Mouse (Mus musculus) c-Kit-positive CD71-positive TER-119-positive erythroid progenitor cells, embryonic 14.5 days (primary cell): Measurements from ENCODE around the gene Tecpr1.
A peak's percentile ranks its signal among the peaks of the same experiment; 100 is the strongest.

Experiments
- DNase-seq: peaks from one replicate; pipeline ENCODE4 v3.0.0-alpha.2; 2013; ENCODE audit warnings: low spot score

Gene Tecpr1

GRCm38 (mm10) chr5:144165756-144166155, 57.7 kb downstream of the Tecpr1 start:
- DNase-seq: no peak

GRCm38 (mm10) chr5:144162813-144163517, 60.5 kb downstream of the Tecpr1 start:
- no peak for DNase-seq

- no peak for DNase-seq
Measured at GRCm38 (mm10) chr5:144162080-144162812, 61.2 kb downstream of the Tecpr1 start.

- no peak for DNase-seq
Measured at GRCm38 (mm10) chr5:144159137-144159536, 64.3 kb downstream of the Tecpr1 start.

- DNase-seq: no peak
Measured at GRCm38 (mm10) chr5:144158604-144159003, 64.8 kb downstream of the Tecpr1 start.

GRCm38 (mm10) chr5:144154528-144154927, 68.9 kb downstream of the Tecpr1 start:
- DNase-seq: peak; percentile 73

GRCm38 (mm10) chr5:144151270-144151669, 72.1 kb downstream of the Tecpr1 start:
- DNase-seq: no peak

- DNase-seq: no peak
Measured at GRCm38 (mm10) chr5:144149530-144149929, 73.9 kb downstream of the Tecpr1 start.

- DNase-seq: no peak
Measured at GRCm38 (mm10) chr5:144146898-144147297, 76.5 kb downstream of the Tecpr1 start.
